Mouse (Mus musculus) testis, adult 2 months (tissue): ENCODE data around the gene 6430628N08Rik.

Experiments used
- CTCF ChIP-seq: fragments of 200-500 bp; IDR thresholded peaks from 2 replicates; pipeline ENCODE4 v1.5.1; 2012; ENCODE audit warnings: low read depth, mild to moderate bottlenecking, inconsistent platforms, low read length, moderate library complexity; ENCODE audit not compliant: control insufficient read depth, insufficient read depth, insufficient replicate concordance
- POLR2A ChIP-seq: fragments of 200-500 bp; IDR thresholded peaks from 2 replicates; pipeline ENCODE4 v1.6.1; 2012; ENCODE audit warnings: low read depth, mild to moderate bottlenecking, inconsistent platforms, low read length, moderate library complexity; ENCODE audit not compliant: control insufficient read depth

GRCm38 (mm10) chr4:115881183-115881582, 9.3 kb upstream of the 6430628N08Rik start:
- no peak for TF ChIP-seq CTCF
- TF ChIP-seq POLR2A, result no peak
